Mouse (Mus musculus) heart, adult 2 months (tissue): ENCODE results near the gene Gsta2. TPM values are rescaled to one million over a fixed set of nuclear protein-coding genes. Genes with fewer than 3 reads are reported as not detected.
"Not testable (repeated sequence)": the region's sequence is repeated elsewhere in the genome, so short reads cannot be mapped to it uniquely, and the experiment has no call there.

Experiments used
- DNase-seq, 2 experiments: peaks; one replicate each; pipeline ENCODE4 v3.0.0; 2021
- H3K27ac ChIP-seq: fragments of 200-600 bp; 2 replicates; pipeline ENCODE4 v1.8.1; 2022
- H3K27me3 ChIP-seq: fragments of 200-500 bp; 2 replicates; pipeline ENCODE4 v1.6.1; 2012; ENCODE audit warnings: mild to moderate bottlenecking, low read length, inconsistent platforms, mixed read lengths; ENCODE audit not compliant: control insufficient read depth, insufficient read depth
- H3K36me3 ChIP-seq: fragments of 200-500 bp; 2 replicates; pipeline ENCODE4 v1.6.1; 2012; ENCODE audit warnings: low read length, inconsistent platforms; ENCODE audit not compliant: control insufficient read depth, insufficient read depth
- H3K4me1 ChIP-seq: fragments of 200-500 bp; 2 replicates; pipeline ENCODE4 v1.6.1; 2011; ENCODE audit warnings: low read length; ENCODE audit not compliant: control insufficient read depth, insufficient read depth
- H3K4me3 ChIP-seq: fragments of 200-600 bp; 2 replicates; pipeline ENCODE4 v1.8.1; 2022
- H3K79me2 ChIP-seq: fragments of 200-500 bp; replicated peaks from 2 replicates; pipeline ENCODE4 v1.6.1; 2012; ENCODE audit warnings: mild to moderate bottlenecking, inconsistent platforms, low read length, moderate library complexity, mixed read lengths; ENCODE audit not compliant: control insufficient read depth, insufficient read depth
- H3K9ac ChIP-seq: fragments of 200-500 bp; 2 replicates; pipeline ENCODE4 v1.6.1; 2012; ENCODE audit warnings: low read depth, mild to moderate bottlenecking, control low read depth, inconsistent platforms, low read length, mixed read lengths
- WGBS: fragments of 180-500 bp; shearing (Covaris S2); methylation state at CpG from one replicate; pipeline ENCODE4 v1.1.7; 2018; 5-methylcytosine and 5-hydroxymethylcytosine counted together
- intact Hi-C: fragments of 180-260 bp; cut with DNase I; formaldehyde crosslinking; loops from one replicate; pipeline ENCODE4 v1.15.1; 2025
- polyA plus RNA-seq: library from polyadenylated mRNA; depleted of rRNA; stranded (reverse); fragments of >200 nt; gene quantifications from 2 replicates; pipeline ENCODE4 v1.2.3, GENCODE M21; 2012; rRNA removed
- total RNA-seq, 2 experiments: library from RNA; stranded (reverse); gene quantifications; 2 replicates each; pipeline ENCODE4 v1.2.3; 2021

Gene Gsta2
- total and polyA plus RNA-seq, 3 experiments = 0.25 to 0.84 (median 0.50) TPM

DNA sequence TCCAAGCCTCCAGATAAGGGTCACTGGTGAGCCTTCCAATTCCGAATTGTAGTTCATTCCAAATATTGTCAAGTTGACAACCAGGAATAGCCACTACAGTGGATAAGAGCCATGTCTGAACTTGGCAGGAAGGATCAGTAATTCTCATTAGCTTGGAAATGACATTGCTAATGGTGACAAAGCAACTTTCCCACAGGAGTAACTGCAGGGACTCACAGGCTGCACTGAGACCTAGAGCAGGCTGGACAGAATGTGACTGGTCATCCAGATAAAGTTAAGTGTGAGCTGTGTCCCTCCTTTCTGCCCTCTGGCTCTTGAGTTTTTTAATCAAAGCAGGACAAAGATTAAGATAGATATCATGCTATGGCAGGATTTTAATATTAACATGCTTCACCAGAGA lies 66.5 kb downstream of the Gsta2 start:
- H3K36me3 ChIP-seq, H3K79me2 ChIP-seq, intact Hi-C loops, H3K4me3 ChIP-seq, DNase-seq, H3K4me1 ChIP-seq, H3K9ac ChIP-seq, H3K27me3 ChIP-seq, H3K27ac ChIP-seq: not testable (repeated sequence)
- WGBS = 0% methylated on average over 1 of the region's 1 CpGs

GRCm38 (mm10) chr9:78282002-78282711 lies 73.4 kb downstream of the Gsta2 start:
- intact Hi-C loops, H3K27ac ChIP-seq, H3K27me3 ChIP-seq, H3K4me1 ChIP-seq, H3K4me3 ChIP-seq, H3K36me3 ChIP-seq, H3K9ac ChIP-seq, H3K79me2 ChIP-seq, DNase-seq: not testable (repeated sequence)
- WGBS = 64% methylated on average over 4 of the region's 4 CpGs

Other genes starting within 250 kb of the Gsta2 start
- gene Fbxo9, start 246.7 kb downstream of the Gsta2 start, total RNA-seq = 10 to 100 TPM; 34.4 to 40.6 TPM
- 64.1 and 69.5 TPM in 2 replicates for gene Fbxo9, start 246.7 kb downstream of the Gsta2 start, polyA plus RNA-seq
- 10 to 100 TPM; 12.5 to 14.0 TPM for gene Ick, start 246.6 kb downstream of the Gsta2 start, total RNA-seq
- gene Ick, start 246.6 kb downstream of the Gsta2 start, polyA plus RNA-seq = 7.8 and 10.1 TPM in 2 replicates
- gene Gsta4, start 173.0 kb downstream of the Gsta2 start, total RNA-seq = 100 to 1,000 TPM; 100 to 104 TPM
- 53.4 and 88.7 TPM in 2 replicates for gene Gsta4, start 173.0 kb downstream of the Gsta2 start, polyA plus RNA-seq
- gene Gsta1, start 125.1 kb downstream of the Gsta2 start, total RNA-seq = 1 to 10 TPM; 1.3 to 2.2 TPM
- gene Gsta1, start 125.1 kb downstream of the Gsta2 start, polyA plus RNA-seq = 0.66 and 2.3 TPM in 2 replicates
- gene Gm3776, start 98.7 kb downstream of the Gsta2 start, total RNA-seq = 1 to 10 TPM; 1.1 to 1.6 TPM
- gene Gm3776, start 98.7 kb downstream of the Gsta2 start, polyA plus RNA-seq = 0.18 and 1.1 TPM in 2 replicates
- gene Gm10639, start 65.9 kb downstream of the Gsta2 start, total RNA-seq = under 1 TPM in 1 of 2 experiments, not detected in 1; 0.44 TPM
- gene Gm10639, start 65.9 kb downstream of the Gsta2 start, polyA plus RNA-seq = 0.18 TPM in 1 of 2 replicates, not detected in the other
- gene Omt2a, start 41.0 kb downstream of the Gsta2 start, total RNA-seq = not detected
- not detected in 2 replicates for gene Omt2a, start 41.0 kb downstream of the Gsta2 start, polyA plus RNA-seq
- gene Omt2b, start 28.2 kb downstream of the Gsta2 start, total RNA-seq = not detected
- gene Omt2b, start 28.2 kb downstream of the Gsta2 start, polyA plus RNA-seq = not detected in 2 replicates
- gene Dppa5a, start 12.4 kb upstream of the Gsta2 start, total RNA-seq = not detected
- not detected in 2 replicates for gene Dppa5a, start 12.4 kb upstream of the Gsta2 start, polyA plus RNA-seq
- gene Ooep, start 22.9 kb upstream of the Gsta2 start, total RNA-seq = not detected
- not detected in 2 replicates for gene Ooep, start 22.9 kb upstream of the Gsta2 start, polyA plus RNA-seq
- gene Ddx43, start 40.0 kb upstream of the Gsta2 start, total RNA-seq = not detected
- gene Ddx43, start 40.0 kb upstream of the Gsta2 start, polyA plus RNA-seq = not detected in 2 replicates
- gene Cgas, start 87.4 kb upstream of the Gsta2 start, total RNA-seq = under 1 TPM; 0.43 to 0.55 TPM
- gene Cgas, start 87.4 kb upstream of the Gsta2 start, polyA plus RNA-seq = 0.20 and 0.32 TPM in 2 replicates
- 10 to 100 TPM; 22.5 to 27.6 TPM for gene Mto1, start 92.4 kb upstream of the Gsta2 start, total RNA-seq
- gene Mto1, start 92.4 kb upstream of the Gsta2 start, polyA plus RNA-seq = 15.8 and 24.9 TPM in 2 replicates
- not detected for gene Gm17324, start 93.0 kb upstream of the Gsta2 start, total RNA-seq
- gene Gm17324, start 93.0 kb upstream of the Gsta2 start, polyA plus RNA-seq = not detected in 2 replicates
- gene Eef1a1, start 133.4 kb upstream of the Gsta2 start, total RNA-seq = 1,000 to 10,000 TPM in 1 of 2 experiments, 100 to 1,000 TPM in 1; 970 to 1,045 TPM
- gene Eef1a1, start 133.4 kb upstream of the Gsta2 start, polyA plus RNA-seq = 901 and 1,346 TPM in 2 replicates
- gene Slc17a5, start 232.3 kb upstream of the Gsta2 start, total RNA-seq = 1 to 10 TPM; 3.8 to 4.9 TPM
- gene Slc17a5, start 232.3 kb upstream of the Gsta2 start, polyA plus RNA-seq = 5.1 TPM in 2 replicates